Mouse (Mus musculus) myocyte (in vitro differentiated cells): Measurements from ENCODE around the gene Aanat.

Experiments used
- CEBPB ChIP-seq: IDR thresholded peaks from 2 replicates; pipeline ENCODE4 v1.6.1; 2011; ENCODE audit warnings: mild to moderate bottlenecking, moderate library complexity; ENCODE audit not compliant: poor library complexity, insufficient read depth, severe bottlenecking
- MAX ChIP-seq: IDR thresholded peaks from one replicate; pipeline ENCODE4 v1.6.1; 2011; ENCODE audit warnings: low read depth, mild to moderate bottlenecking, control low read depth
- TCF12 ChIP-seq: IDR thresholded peaks from one replicate; pipeline ENCODE4 v1.6.1; 2011; ENCODE audit warnings: mild to moderate bottlenecking, control low read depth; ENCODE audit not compliant: poor library complexity, insufficient read depth, severe bottlenecking

GRCm38 (mm10) chr11:116604097-116604496 lies 17.9 kb downstream of the Aanat start:
- no peak for TF ChIP-seq MAX
- no peak for TF ChIP-seq CEBPB
- TF ChIP-seq TCF12: no peak
